Mouse (Mus musculus) skeletal muscle tissue, adult 2 months (tissue): ENCODE data around the gene Synj2.

Experiments used
- DNase-seq: peaks from one replicate; pipeline ENCODE4 v3.0.0-alpha.2; 2012; ENCODE audit warnings: low read depth, low spot score

The Synj2 gene

DNA sequence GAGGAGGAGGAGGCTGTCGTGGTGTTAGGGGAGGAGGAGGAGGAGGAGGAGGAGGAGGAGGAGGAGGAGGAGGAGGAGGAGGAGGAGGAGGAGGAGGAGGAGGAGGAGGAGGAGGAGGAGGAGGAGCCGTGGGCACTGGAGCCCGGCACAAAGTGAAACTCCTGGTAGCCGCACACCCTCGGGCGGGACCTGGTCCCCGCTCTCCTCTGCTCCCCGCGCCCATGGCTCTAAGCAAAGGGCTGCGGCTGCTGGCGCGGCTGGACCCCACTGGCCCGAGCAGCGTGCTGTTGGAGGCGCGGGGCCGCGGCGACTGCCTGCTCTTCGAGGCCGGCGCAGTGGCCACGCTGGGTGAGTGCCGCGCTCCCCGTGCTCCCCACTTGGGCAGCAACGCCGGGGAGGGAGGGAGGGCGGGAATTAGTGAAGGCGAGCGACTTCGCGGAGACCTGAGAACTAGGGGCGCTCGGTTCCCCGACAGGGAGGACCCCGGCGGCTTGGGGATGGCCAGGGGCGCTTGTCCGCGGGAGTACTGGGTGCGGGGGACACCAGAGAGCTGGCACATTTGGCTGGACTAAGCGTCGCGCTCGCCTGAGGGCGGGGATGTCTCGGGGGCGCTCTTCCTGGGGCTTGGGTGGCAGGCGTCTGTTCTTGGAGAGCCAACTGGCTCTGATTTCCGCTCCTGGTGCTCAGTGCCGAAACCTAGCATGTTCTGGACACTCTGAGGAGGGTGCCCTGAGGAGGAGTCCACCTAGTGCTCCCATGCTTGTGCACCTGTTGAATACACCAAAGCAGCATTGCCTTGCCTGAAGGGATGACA lies at the start of gene Synj2:
Gene Synj2, plus strand, starts transcription at position 51 of the 814 bp plus-strand sequence.
- DNase-seq = no peak

DNA sequence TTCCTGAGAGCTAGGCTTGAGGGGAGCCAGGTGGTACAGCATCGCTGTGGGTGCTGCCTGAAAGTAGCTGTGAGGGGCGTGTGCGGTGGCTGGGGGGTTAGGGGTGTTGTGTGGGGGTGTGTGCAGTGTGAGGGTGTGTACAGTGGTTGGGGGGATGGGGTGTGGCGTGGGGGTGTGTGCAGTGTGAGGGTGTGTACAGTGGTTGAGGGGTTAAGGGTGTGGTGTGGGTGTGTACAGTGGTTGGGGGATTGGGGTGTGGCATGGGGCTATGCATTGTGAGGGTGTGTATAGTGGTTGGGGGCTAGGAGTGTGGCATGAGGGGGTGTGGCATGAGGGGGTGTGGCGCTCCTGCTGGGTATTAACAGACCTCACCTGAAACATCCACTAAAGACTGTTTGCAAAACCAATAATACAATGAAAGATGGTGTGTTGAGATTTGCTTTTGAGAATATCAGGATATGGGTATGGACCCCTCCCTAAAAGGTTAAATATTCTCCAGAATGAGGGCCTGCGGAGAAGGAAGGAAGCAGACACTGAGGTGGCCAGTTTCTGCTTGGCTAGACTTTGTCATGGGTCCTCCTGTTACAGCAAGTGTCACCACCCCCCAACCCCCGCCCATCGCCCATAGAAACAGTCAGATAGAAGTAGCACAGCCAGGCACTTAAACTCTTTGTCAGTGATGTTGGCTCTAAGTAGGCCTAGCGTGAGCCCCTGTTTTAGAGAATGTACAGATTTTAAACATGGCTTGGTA lies 49.0 kb upstream of the Synj2 start:
- DNase-seq = no peak

GRCm38 (mm10) chr17:5893092-5893491 lies 48.0 kb upstream of the Synj2 start:
- DNase-seq = no peak

DNA sequence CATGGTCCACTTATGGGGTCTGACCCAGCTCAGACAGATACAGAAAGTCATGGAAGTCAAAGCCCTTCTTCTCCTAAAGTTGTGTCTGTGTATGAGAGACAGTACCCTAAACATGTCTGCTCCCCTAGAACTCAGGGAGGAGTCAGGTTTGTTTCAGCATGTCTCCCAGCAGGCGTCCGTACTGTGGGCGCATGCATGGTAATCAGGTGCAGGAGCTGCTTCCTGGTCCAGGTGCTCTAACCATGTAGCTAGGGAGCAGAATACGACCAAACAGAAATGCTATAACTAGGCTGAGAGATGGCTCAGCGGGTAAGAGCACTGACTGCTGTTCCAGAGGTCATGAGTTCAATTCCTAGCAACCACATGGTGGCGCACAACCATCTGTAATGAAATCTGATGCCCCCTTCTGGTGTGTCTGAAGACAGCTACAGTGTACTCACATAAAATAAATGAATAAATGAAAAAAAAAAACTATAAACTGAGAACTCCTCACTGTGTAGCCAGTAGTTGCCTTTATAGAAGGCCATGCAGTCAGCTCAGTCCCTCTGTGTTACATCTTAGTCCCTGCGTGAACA lies 47.4 kb upstream of the Synj2 start:
- no peak for DNase-seq

DNA sequence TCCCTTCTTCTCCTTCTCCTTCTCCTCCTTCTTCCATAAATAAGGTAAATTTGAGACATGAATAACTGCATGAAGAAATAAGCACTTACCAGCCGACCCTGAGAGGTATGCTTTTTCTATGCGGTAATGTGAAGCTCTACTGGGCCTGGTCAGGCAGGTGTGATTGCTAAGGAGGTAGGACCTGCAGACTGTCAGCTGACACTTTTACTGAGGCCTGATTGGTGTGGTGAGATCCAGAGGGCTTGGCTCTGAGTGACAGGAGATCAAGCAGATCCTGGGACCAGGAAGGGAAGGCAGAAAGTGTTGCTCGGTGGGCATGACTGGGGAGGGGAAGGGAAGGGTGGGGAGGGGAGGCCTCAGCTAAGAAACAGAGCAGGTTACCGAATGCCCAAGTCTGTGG lies 45.0 kb upstream of the Synj2 start:
- DNase-seq = no peak

DNA sequence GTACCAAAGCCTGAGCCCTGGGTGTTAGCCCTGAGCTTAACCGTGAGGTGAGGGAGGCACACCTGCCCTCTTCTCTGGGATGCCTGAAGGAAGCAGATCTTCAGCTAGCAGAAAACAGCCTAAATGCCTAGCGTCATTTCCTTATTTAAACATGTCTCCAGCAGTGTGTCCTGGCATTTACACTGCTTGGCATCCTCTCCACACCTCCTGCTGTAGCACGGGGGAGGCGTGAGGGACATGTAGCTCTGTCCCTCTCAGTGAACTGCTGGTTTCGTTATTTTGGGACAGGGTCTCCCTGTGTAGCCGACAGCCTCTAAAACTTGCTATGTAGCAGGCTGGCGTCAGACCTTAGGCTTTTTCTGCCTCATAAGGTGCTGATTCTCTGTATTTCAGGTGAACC lies 44.5 kb upstream of the Synj2 start:
- DNase-seq = no peak

GRCm38 (mm10) chr17:5897326-5898200 lies 43.5 kb upstream of the Synj2 start:
- DNase-seq = no peak

- no peak for DNase-seq
These were observed 41.8 kb upstream of the Synj2 start for GRCm38 (mm10) chr17:5899251-5899650.

DNA sequence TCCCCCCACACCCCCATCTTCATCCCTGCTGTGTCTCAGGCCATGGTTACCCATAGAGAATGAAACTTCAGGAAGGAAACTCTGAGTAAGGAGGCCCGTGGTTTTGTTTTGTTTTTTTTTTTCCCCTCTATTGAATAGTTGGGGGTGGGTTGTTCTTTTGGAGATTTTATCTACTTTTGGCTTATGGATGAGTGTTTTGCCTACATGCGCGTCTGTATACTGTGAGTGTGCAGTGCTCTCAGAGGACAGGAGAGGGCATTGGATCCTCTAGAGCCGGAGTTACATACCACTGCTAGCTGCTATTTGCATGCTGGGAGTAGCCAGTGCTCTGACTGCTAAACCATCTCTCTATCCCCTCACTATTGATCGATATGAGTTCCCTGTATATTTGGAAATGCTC lies 39.7 kb upstream of the Synj2 start:
- no peak for DNase-seq

DNA sequence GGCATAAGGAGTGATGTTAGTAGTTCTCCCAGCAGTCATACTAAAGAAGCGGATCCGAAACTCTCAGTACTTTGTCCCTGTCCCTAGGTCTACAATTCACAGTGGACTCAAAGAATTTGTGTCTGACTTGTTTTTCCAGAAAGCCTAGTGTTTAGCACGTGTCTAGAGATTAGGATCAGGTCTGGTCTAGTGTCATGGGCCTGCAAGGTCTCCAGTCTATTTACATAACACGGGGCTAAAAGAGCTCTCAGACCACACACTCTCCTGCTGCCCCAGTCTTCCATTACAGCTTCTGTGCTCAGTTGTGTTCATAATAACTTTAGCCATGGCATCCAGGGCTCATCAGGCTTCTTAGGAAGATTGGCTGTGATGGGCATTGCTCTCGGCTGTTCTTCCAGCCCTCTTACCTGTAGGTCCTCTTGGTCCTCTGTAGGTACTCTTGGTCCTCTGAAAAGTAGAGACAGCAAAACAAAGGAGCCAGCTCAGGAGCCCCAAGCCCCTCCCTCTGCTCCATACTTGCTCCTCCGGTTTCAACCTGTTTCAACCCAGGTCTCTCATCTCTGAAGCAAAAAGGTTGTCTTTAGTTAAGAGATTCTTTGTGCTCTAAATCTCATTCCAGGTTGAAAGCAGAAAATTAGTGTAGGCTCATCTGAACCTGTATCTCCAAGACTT lies 37.3 kb upstream of the Synj2 start:
- no peak for DNase-seq

- DNase-seq = no peak
These were observed 31.4 kb upstream of the Synj2 start for GRCm38 (mm10) chr17:5909681-5910080.

GRCm38 (mm10) chr17:5911591-5911990 lies 29.5 kb upstream of the Synj2 start:
- no peak for DNase-seq

GRCm38 (mm10) chr17:5912797-5913196 lies 28.3 kb upstream of the Synj2 start:
- no peak for DNase-seq

DNA sequence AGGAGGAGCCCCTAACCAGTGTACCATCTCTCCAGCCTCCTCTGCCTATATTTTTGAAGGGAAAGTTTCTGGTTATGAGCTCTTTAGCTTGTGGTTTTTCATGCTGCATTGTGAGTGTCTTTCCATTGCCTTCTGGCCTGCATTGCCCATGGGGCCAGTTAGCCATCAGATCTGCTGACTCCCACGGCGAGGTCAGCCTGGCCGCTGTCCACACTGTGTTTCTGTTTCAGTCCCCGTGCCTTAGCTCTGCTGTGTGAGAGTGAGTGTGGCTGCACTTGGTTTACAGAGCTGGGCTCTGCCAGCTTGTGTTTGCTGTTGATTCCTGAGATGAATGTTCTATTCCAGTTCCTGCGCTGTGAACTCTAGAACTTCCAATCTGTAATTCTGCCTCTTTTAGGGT lies 26.9 kb upstream of the Synj2 start:
- DNase-seq = peak; percentile 52

GRCm38 (mm10) chr17:5921954-5922353 lies 19.1 kb upstream of the Synj2 start:
- no peak for DNase-seq

DNA sequence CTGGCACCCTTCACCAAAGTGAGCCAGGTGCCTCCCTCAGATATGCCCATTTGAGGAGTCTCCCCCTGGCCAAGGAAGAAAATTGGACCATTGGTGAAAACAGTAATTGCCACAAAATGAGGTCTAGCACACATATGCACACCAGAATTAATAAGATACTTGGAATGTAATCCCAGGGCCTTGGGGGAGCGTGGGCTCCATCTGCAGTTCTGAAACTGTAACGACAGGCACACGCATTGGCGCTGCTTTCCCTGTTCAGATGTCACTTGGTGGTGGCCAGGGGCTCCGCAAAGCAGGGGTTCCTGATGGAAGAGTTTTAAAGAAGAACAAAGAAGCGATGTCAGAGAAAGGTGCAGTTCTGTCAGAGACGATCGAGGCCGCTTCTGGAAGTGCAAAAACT lies 17.8 kb upstream of the Synj2 start:
- DNase-seq = no peak

- no peak for DNase-seq
These were observed 16.8 kb upstream of the Synj2 start for GRCm38 (mm10) chr17:5924238-5924637.

- DNase-seq = no peak
These were observed 14.4 kb upstream of the Synj2 start for GRCm38 (mm10) chr17:5926710-5927109.

DNA sequence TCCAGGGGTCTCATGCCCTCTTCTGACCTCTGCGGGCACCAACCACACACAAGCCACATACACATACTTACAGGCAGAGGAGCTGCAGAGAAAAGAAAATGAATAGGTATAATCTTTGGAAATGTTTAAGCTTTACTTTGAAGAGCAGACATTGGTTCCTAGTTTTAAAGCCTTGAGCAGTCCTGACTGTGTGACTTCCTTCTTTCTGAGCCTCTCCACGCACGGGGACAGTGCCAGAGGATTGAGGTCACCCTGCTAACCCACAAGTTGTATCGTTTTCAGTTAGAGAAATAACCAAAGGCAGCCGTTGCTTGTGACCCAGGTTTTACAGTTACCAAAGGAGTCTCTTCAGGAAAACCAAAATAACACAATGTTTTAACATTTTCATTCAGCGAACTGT lies 12.0 kb upstream of the Synj2 start:
- DNase-seq = no peak

GRCm38 (mm10) chr17:5932161-5932560 lies 8.9 kb upstream of the Synj2 start:
- DNase-seq = no peak
